ENCODE assay signal across 9 mouse cellular contexts in the genomic region with DNA sequence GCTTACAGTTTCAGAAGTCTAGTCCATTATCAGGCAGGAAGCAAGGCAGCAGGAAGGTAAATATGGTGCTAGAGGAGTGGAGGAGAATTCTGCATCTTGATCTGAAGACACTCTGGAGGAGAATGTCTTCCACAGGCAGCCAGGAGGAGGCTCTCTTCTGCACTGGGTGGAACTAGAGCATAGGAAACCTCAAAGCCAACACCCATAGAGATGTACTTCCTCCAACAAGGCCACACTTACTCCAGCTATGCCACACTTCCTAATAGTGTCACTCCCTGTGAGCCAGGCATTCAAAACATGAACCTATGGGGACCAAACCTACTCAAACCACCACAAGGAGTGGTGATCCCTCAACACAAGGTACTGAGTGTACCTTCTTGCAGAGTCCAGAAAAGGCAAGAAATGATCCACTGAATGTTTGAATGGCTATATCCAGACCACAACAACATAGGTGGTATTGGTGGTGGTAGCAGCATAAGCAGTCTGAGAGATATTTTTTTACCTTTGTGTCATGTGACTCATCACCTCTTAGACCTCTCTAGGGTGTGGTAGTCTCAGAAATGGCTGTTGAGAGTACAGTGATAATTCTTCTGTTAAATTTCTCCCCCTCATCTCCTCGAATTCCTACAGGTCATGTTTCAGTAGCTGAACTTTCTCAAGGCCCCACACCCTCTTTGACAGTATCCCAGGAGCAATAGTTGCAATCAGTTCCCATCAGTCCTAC.
A peak's percentile ranks its signal among the peaks of the same experiment; 100 is the strongest.
DNase-seq lines count a peak whose midpoint lies in the region; ATAC-seq and TF ChIP-seq lines count a peak whose summit lies in the region.
"Had no signal": no experiment of that assay in that cellular context is flagged by ENCODE, and none has a peak within 500 bp of the region (broad histone marks: within the 10 kb centered on the region; RNA-seq: fewer than 3 reads in every experiment).

No protein-coding gene starts in this region.

- H3K4me1 ChIP-seq in bone marrow macrophage, adult 2 months (ENCODE audit: control insufficient read depth, insufficient read depth, low read length): peaks cover 10% of the 10 kb centered on the region
- no peaks in the 10 kb centered on the region; the same call in 1 of the 2 replicates for H3K4me1 ChIP-seq in lung, adult 2 months (ENCODE audit: control insufficient read depth, insufficient read depth, low read length)
- no peaks in the 10 kb centered on the region for H3K4me1 ChIP-seq in forebrain, embryonic 16.5 days (replicated peaks; ENCODE audit: control insufficient read depth, insufficient read depth, low read length)
- H3K4me1 ChIP-seq: forebrain, embryonic 10.5 days; hindbrain, embryonic 15.5 days had no signal

- H3K4me3 ChIP-seq in bone marrow macrophage, adult 2 months (ENCODE audit: insufficient read depth, low read length): no peak overlapping the region
- no peak overlapping the region for H3K4me3 ChIP-seq in lung, adult 2 months (replicated peaks; ENCODE audit: extremely low read depth, low read depth, low read length)
- H3K4me3 ChIP-seq in forebrain, embryonic 16.5 days (replicated peaks; ENCODE audit: low read length): no peak overlapping the region
- H3K4me3 ChIP-seq: forebrain, embryonic 10.5 days; hindbrain, embryonic 15.5 days had no signal

- H3K9me3 ChIP-seq in forebrain, embryonic 16.5 days (ENCODE audit: control insufficient read depth, low read length): no peaks in the 10 kb centered on the region
- H3K9me3 ChIP-seq: forebrain, embryonic 10.5 days; hindbrain, embryonic 15.5 days had no signal

- TF ChIP-seq CTCF in bone marrow macrophage, adult 2 months (IDR thresholded peaks at IDR 0.05; ENCODE audit: low read depth, low read length): no peak
- peak; percentile 34 for TF ChIP-seq CTCF in lung, adult 2 months (IDR thresholded peaks at IDR 0.05; ENCODE audit: insufficient read depth, low read length)

- H3K9ac ChIP-seq in forebrain, embryonic 16.5 days (replicated peaks; ENCODE audit: low read depth, low read length): no peak overlapping the region
- H3K9ac ChIP-seq: hindbrain, embryonic 15.5 days had no signal

- peak overlapping the region; percentile 30 for H3K27ac ChIP-seq in bone marrow macrophage, adult 2 months (ENCODE audit: insufficient read depth, low read depth, low read length)
- no peak overlapping the region for H3K27ac ChIP-seq in forebrain, embryonic 16.5 days (ENCODE audit: low read length)
- H3K27ac ChIP-seq: forebrain, embryonic 10.5 days; hindbrain, embryonic 15.5 days had no signal

- no peak for TF ChIP-seq POLR2A in bone marrow macrophage, adult 2 months (IDR thresholded peaks at IDR 0.05; ENCODE audit: borderline replicate concordance, low read depth, low read length)
- TF ChIP-seq POLR2A in lung, adult 2 months (IDR thresholded peaks at IDR 0.05; ENCODE audit: borderline replicate concordance, extremely low read depth, low read depth, low read length): no peak

- H3K36me3 ChIP-seq in forebrain, embryonic 16.5 days (ENCODE audit: control insufficient read depth, insufficient read depth): no peaks in the 10 kb centered on the region
- H3K36me3 ChIP-seq: forebrain, embryonic 10.5 days; hindbrain, embryonic 15.5 days had no signal

- 58% methylated on average over 1 of the region's 1 CpGs for WGBS in lung, adult 2 months
- 37% methylated on average over 1 of the region's 1 CpGs for WGBS in forebrain, embryonic 16.5 days

- peak; percentile 50 to 61 for DNase-seq in CD8-positive naive resting alpha-beta T cell, adult 2 months (ENCODE audit: low read depth in 2 of 2, low spot score in 2 of 2)
- no peak for DNase-seq in lung, adult 2 months
- DNase-seq in spleen, postnatal 36 days (ENCODE audit: low spot score in 2 of 2): peak; percentile 54 to 57
- no peak for DNase-seq in gastrocnemius, adult 8-10 months (ENCODE audit: low spot score in 2 of 2)
- DNase-seq in layer of hippocampus, postnatal 10 days (ENCODE audit: low spot score in 2 of 2): no peak

- ATAC-seq in forebrain, embryonic 16.5 days: no peak

- H3K4me2 ChIP-seq in forebrain, embryonic 16.5 days (ENCODE audit: low read length): no peak overlapping the region
- H3K4me2 ChIP-seq: hindbrain, embryonic 15.5 days had no signal

- no peaks in the 10 kb centered on the region for H3K27me3 ChIP-seq in forebrain, embryonic 16.5 days (replicated peaks; ENCODE audit: control insufficient read depth, insufficient read depth, low read length)
- H3K27me3 ChIP-seq: hindbrain, embryonic 15.5 days had no signal

Comparison
In these comparisons a context has a peak if more than half of its experiments do, and no peak if none do; other contexts are left out.
1. DNase-seq: peak in CD8-positive naive resting alpha-beta T cell, adult 2 months (2 of 2) and spleen, postnatal 36 days (2 of 2); none in lung, adult 2 months (single experiment), gastrocnemius, adult 8-10 months (0 of 2) and layer of hippocampus, postnatal 10 days (0 of 2).